Mouse (Mus musculus): ENCODE results near the gene Spaca9. TPM values are rescaled to one million over a fixed set of nuclear protein-coding genes. Genes with fewer than 3 reads are reported as not detected.

Spaca9 gene
- 1 to 10 TPM in 2 of 4 experiments, not detected in 2; 1.0 to 1.6 TPM for total RNA-seq (2022)

DNA sequence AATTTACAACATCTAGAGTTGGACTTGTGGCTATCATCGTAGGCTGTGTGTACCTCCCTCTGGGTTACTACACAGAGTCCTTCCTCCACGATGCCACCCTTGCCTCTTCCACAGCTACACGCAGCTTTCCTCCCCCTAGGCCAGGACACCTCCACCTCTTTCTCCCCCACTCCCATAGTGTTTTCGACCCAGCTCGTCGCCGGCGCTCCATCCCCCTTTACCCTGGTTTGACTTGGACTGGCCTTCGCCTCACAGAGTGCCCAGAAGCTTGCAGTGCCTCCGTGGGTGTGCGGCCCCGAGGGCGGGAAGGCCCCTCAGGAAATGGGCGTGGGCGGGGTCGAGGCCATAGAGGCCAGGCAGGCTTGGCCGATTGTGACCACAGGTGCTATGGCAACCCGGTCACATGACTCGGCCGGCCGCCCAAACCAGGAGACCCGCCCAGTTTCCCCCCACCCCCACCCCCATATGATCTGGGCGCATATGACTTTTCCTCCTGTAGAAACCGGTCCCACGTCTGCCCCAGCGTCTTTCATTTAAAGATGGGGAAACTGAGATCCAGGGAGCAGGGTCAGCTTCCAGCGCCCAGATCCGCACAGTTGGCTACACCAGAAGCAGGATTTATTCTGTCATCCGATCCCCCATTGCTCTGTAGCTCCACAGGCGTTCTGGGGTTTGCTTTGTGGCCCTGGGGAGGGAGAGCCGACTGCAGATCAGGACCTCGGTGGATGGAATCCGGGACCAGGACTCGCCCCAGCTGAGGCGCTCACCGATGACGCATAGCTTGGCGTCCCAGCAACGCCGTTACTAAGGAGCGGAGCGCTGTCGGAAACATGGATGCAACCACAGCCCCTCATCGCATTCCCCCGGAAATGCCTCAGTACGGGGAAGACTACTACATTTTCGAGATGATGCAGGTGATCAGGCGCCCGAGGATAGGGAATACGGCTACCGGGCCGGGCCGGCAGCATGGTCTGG lies at the start of gene Spaca9, which contains the start of gene Ak8:
Spaca9 (minus strand) TSS at position 367 of the 975 bp plus-strand sequence.
Ak8 (plus strand) TSS at position 804 of the 975 bp plus-strand sequence.
- peak; percentile 76 to 78 for DNase-seq (ENCODE audit: low spot score in 2 of 2)

DNA sequence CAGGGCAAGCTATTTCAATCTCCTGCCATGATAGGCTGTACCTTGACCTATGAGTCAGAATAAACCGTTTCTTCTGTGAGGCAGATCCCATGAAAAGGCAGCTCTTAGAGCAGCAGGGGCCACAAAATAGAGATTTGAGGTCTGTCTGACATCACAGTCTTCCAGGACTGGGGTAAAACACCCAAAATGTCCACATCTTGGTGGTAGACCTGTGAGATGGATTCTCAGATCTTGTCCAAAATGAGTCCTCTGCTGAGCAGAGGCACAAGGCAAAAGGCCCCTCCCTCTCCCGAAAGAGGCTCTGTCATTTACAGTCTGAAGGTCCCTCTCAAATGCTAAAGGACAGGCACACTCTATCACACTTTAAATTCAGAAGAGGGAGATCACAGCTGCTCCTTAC lies 48.2 kb upstream of the Spaca9 start:
- no peak for DNase-seq (ENCODE audit: low spot score in 2 of 2)

DNA sequence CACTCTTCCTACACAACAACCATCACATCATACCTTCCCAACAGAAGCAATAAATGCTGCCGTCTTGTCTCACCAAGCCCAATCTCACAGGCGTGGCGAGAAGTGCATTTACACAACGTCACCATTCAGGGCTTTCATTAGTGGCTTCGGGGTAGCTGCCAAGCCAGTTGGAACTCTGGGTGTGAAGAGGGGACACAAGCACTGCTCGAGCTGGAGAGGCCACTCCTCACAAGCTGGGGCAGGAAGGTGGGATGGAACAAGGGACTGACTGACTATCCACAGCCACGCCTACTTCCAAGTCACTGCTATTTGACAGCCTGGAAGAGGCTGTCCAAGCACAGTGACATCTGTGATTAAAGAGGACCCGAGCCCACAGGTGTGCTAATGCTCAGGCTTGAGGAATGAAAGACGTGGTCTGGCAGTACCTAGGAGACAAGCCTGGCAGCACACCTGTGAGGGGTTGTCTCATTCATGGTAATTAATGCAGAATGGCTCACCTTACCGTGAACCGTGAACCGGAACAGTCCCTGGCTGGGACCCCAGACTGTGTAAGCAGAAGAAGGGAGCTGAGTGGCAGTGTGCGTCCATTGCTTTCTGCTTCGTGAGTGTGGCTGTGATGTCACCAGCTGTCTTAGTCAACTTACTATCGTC lies 47.3 kb upstream of the Spaca9 start:
- DNase-seq (ENCODE audit: low spot score in 2 of 2) = no peak

DNA sequence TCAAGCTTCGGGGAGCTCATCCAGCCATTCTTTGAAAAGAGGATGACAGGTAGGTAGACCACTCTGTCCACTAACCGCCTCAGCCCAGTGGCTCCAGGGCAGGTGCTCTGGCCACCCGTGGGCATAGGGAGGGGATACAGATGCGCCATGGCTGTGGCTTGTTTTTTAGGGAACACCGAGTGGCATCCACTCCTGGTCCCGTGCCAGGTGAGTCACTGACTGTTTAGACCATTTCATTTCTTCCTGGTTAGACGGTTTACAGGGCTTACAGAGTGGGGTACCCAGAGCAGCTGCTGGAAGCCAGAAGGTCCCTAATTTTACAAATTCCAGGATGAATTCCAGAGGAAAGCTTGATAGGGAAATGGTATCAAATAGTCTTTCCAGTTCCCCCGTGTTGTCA lies 43.2 kb upstream of the Spaca9 start:
- DNase-seq (ENCODE audit: low spot score in 2 of 2) = no peak

DNA sequence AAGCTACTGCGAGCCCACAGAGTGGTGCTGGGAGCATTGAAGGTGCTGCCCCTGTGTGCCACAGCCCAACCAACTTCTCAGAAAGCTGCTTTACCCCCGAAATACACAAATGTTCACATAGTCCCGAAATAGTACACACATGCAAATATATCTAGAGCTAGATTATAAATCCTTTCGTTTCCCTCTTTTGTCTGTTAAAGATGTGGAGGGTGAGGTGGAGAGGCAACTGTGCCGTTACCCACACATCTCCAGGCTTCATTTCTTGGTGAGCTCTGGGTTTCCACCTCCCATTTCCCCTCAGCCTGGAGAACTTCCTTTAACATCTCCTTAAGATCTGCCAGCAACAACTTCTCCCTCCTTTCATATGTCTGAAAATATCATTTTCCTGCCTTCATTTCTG lies 40.6 kb upstream of the Spaca9 start:
- no peak for DNase-seq (ENCODE audit: low spot score in 2 of 2)

DNA sequence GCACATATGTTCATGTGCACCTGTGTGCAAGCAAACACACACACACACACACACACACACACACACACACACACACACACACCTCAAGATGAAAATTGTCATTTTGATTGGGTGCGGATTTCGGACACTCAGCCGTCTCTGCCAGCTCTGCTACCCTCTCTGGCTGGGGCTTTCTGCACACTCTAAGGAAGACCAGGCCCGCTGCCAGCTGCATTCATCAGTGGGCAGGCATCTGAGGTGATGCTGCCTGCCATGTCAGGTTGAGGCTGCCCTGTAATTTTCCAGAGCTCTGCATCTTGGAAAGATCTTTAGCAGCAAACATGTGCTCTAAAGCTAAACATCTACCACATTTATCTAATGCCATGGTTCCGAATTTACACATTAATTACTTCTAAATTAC lies 37.6 kb upstream of the Spaca9 start:
- no peak for DNase-seq (ENCODE audit: low spot score in 2 of 2)

DNA sequence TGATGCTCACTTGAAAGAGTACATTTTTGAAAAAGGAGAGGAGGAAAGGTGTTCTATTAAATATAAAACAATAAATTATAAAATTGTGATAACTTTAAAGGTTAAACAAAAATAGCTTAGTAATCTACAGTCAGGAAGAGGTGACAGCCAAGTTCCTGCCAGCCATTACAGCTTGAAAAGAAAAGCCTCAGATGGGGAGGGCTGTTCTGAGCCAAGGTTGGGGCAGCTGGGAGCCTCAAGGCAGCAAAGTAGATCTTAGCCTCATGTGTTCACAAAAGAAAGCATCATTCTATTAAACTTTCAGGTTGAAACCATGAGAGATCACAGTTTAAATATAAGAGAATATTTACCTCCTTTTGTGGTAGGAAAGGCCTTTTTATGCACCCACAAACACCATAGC lies 31.1 kb upstream of the Spaca9 start:
- DNase-seq (ENCODE audit: low spot score in 2 of 2) = no peak

DNA sequence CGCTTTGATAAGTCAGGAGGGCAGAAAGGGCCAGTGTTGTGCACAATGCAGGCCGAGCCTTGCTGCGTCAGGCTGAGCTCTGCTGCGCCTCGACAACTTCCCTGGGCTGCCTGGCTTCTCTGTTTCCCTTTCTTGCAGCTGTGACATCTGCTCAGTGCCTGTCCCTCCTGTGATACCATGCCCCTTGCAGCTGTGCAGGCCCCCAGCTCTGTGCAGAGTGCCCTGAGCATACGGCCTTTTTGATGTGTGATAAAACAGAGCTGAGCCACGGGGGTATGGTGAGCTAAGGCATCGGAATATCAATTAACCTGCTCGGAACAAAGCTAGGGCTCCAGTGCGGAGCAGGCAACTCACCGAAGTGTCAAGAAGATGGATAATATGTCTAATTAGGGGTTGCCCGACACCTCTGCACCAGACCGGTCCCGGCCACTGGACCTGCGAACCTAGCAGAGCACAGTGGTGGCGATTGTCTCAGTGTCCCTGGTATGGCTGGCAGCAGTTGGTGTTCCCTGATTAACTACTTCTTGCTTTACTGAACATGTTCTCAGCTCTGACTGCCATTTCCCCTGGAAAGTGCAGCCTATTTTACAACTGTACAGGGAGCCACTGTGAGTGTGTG lies 28.4 kb upstream of the Spaca9 start:
- DNase-seq (ENCODE audit: low spot score in 2 of 2) = no peak

DNA sequence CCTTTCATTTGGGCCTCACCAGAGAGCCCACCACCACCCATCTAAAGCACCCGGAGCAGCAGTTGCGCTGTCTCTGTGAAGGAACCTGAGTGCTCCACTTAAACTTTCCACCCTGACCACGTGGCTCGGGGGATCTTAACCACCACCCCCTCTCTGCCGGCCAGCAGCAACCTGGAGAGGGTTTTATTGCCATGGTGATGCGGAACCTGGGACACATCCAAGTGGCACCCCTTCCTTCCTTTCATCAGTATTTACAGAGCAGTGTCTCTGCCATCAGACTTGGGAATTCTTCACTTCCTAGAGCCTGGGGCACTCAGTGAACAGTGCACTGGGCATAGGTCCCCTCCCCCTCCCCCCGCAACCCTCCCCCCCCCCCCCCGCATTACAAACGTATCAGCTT lies 24.4 kb upstream of the Spaca9 start:
- no peak for DNase-seq (ENCODE audit: low spot score in 2 of 2)

DNA sequence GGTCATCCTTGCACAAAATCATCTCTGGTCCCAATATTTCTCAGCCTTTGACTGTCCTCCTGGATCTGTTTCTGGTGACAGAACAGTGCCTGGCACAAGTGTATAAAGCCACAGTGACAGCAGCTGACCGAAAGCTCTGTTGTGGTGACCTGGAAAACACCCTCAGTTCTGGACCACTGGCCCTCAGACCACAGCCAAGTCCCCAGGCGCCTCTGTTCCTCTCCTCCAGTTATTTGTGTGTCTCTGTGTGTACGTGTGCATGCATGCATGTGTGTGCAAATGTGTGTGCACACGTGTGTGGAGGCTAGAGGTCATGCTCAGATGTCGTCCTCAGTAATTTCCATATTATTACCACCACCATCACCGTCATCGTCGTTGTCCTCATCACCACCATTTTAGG lies 22.9 kb upstream of the Spaca9 start:
- no peak for DNase-seq (ENCODE audit: low spot score in 2 of 2)

DNA sequence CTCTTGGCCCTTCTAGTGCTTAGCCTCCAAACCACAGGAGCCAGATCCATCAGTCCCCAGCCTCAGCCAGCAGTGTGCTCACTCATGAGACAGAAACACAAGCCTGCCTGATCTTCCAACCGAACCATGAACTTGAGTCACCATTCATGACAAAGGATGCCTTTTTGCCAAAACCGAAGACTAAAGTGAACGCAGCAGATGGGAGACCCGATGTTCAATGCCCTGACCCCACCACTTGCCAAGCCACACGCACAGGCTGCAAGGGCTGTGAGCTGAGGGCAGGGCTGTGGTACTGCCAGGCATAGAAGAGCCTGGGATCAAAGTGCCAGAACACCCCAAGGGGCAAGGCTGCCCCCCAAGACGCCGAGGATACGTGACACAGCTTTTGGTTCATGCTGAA lies 13.5 kb upstream of the Spaca9 start:
- no peak for DNase-seq (ENCODE audit: low spot score in 2 of 2)

DNA sequence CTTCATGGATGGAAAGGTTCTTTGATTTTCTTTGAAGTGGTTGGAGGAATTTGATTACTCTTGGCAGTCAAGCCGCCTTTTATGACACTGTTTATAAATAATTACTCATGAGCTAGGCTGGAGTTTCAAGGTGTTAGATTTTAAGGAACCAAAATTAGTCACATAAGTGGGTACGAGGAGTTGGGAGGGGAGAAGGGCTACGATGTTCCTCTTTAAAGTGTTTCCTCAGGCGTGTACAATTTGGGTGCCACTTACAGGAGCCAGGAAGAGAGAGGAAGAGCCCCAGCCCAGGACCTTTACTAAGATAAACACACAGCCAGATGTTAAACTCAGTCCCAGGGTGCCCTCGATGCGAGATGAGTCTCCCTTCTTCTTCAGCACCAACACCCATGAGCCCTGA lies 7.3 kb upstream of the Spaca9 start:
- DNase-seq (ENCODE audit: low spot score in 2 of 2) = no peak

DNA sequence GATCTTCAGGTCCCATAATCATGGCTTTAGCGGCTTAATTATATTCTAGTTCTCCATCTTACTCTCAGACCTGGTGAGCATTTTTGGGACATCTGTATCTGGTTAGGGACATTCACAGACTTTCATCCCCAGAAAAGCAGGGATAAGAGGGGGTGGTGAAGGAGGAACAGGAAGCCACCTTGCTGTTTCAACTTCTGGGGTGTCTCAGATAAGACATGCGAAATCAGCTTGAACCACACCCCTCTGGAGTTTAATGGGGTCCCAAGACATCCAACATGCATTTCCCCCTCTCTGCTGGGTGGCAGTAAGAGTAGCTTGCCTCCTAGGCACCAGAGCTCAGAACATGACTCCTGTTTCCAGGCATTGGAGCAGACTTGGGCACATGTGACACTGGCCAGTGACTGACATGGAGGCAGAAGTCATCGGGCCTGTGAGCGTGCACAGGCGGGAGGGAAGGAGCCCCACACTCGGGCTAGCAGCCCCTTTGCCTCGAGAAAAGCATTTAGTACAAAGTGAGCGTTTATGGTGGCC lies 6.6 kb upstream of the Spaca9 start:
- DNase-seq (ENCODE audit: low spot score in 2 of 2) = no peak

DNA sequence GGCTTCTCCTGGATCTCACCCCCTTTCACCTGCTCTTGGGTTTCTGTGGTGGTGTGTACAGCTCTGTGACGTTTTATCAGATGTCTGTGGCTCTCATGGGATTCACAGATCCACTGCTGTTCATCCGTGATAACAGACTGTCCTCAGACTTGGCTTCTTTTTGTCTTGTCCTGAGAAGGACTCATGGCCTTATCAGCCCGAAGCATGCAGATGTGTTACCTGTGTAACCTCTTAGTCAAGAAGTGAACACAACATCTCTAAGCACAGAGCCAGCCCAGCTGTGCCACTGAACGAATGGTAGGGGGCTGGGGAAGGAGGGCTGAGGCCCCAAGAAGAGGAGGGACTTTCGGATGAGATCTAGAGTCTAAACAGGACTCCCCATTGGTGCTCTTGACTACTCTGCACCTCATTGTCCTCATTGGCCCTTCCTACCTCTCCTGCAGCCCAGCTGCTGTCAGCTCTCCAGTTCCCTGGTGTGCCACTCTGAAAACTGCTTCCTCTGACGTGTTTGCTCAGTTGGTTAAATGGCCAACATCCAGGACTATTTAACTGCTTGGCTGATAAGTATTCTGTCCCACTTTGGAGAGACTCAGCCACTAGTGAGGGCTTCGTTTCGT lies 2.2 kb upstream of the Spaca9 start:
- DNase-seq (ENCODE audit: low spot score in 2 of 2) = no peak

DNA sequence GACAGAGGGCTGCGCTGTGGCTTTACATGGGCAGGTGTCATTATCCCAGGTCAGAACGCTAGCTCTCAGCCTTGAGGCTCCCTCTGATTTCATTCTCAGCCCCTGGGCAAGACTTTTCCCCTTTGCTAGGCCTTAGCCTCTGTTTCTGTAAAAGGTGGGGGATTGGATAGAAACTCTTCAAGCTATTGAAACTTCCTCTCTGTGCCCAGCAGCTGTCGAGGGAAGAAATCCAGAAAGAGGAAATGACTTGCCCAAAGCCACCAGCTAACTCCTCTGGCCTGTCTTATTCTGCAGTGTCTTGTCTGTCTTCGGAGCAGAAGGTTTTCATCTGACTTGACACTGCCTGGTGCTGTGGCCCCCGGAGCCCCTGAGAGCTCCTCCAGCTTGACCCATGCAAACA lies 961 bp downstream of the Spaca9 start:
- no peak for DNase-seq (ENCODE audit: low spot score in 2 of 2)

DNA sequence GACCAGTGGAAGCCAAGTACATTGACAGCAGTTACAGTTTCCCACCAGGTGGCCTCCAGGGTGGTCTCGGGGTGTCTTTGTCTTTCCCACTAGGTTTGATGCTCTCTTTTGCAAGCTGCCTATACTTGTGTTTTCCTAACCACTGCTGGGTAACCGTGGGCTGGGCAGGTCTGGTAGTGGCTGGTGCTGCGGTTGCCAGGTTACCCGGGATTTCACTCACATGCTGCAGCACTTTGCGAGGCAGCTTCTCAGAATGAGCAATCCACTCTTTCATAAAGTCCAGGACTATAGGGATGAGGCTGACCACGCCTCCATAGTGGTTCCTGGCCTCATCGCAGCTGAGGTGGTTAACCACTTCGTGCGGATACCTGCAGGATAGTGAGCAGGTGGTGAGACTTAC lies 6.8 kb downstream of the Spaca9 start:
- DNase-seq (ENCODE audit: low spot score in 2 of 2) = no peak

DNA sequence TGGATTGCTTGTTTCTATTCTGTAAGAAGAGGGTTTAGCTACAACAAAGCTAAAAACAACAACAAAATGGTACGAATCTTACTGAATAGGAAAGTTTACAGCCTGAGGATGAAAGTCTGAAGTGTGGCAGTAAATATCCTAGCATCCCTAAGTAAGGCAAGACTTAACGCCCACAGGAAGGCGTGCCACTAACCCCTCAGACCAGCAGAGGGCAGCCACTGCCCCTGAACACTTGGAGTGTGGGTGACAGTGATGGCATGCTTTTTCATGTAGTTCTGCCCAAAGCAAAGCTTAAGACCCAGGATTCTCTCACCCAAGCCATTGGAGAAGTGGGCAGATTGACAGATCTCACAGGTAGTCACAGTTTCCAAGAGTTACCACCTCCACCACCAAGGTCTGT lies 11.1 kb downstream of the Spaca9 start:
- no peak for DNase-seq (ENCODE audit: low spot score in 2 of 2)

DNA sequence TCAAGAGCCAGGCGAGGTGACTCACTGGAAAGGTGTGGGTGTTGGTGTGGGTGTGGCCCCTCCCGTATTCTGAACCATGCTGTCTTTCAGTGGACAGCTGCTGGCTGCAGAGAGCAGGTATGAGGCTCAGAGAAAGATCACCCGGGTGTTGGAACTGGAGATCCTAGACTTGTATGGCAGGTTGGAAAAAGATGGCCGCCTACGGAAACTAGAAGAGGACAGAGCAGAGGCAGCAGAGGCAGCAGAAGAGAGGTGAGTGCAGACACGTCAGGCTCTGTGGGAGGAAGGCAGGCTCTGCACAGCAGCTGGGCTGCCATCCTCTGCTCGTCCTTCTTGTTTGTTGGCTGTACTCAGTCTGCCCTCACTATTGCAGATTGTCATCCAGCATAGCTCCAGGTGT lies 13.6 kb downstream of the Spaca9 start:
- DNase-seq (ENCODE audit: low spot score in 2 of 2) = no peak

DNA sequence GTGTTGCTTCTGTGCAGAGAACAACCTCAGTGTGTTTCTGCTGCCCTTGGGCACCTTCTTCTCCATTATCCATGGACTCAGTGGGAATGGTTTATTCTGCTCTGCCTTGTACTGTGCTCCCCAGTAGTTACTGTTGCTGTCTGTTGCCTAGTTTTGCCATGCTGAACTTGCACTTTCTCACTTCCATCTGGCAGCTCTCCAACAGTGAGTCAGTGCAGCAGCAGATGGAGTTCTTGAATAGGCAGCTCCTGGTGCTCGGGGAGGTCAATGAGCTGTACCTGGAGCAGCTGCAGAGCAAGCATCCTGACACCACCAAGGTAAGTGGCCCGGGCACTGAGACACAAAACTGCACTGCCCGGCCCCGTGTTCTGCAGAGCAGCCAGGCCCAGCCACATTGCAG lies 17.8 kb downstream of the Spaca9 start:
- peak; percentile 44 to 48 for DNase-seq (ENCODE audit: low spot score in 2 of 2)

DNA sequence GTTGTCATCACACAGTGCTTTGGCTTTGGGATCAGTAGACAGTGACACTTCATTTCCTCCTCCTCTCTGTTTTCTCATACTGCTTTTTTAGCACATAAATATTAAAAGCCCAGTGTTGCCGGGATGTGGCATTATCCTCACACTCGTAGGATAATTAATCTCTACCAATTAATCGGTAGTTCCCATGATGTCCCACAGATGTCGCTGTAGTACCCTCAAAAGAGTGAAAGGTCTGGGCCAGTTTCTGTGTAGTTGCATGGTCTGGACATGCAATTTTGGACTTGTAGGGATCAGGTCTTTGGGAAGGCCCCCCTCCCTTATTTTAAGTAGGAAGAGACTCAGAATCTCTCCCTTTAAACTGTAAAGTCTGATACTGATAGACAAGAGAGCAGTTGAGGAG lies 18.8 kb downstream of the Spaca9 start:
- peak in 1 of 2 experiments; percentile 45 for DNase-seq (ENCODE audit: low spot score in 2 of 2)

DNA sequence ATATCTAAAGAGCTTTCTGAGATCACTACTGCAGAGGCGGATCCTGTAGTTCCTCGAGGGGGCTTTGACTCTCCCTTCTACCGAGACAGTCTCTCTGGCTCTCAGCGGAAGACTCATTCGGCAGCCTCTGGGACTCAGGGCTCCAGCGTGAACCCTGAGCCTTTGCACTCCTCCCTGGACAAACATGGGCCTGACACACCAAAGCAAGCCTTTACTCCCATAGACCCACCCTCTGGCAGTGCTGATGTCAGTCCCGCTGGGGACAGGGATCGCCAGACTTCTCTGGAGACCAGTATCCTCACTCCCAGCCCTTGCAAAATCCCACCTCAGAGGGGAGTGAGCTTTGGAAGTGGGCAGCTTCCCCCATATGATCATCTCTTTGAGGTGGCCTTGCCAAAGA lies 23.5 kb downstream of the Spaca9 start:
- DNase-seq (ENCODE audit: low spot score in 2 of 2) = no peak

DNA sequence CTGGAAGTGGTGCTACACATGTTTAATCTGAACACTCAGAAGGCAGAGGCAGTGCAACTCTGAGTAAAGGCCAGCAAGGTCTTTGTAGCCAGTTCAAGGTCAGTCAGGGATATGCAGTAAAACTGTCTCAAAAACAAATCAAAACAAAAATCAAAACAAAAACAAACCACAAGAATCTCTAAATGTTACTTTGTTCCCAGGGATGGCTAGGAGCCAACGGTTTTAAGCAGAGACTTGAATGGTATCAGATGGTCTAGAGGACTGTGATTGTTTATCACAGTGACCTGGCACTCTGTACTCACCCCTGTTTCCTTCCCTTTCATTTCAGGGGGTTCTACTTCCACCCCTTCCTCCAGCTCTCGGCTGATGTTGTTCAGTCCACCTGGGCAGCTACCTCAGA lies 28.1 kb downstream of the Spaca9 start:
- DNase-seq (ENCODE audit: low spot score in 2 of 2) = no peak
